Mouse (Mus musculus) stomach, postnatal 0 days (tissue): Measurements from ENCODE around the gene Olfr1440.

Source experiments
- CTCF ChIP-seq: IDR thresholded peaks from 2 replicates; pipeline ENCODE4 v1.5.1; 2016; ENCODE audit warnings: antibody characterized with exemption, low read depth, mild to moderate bottlenecking, moderate library complexity
- EP300 ChIP-seq: optimal IDR thresholded peaks from 2 replicates; pipeline ENCODE3; 2016; ENCODE audit warnings: antibody characterized with exemption

- TF ChIP-seq CTCF (no peak), EP300 (no peak)
These were observed 52.5 kb downstream of the Olfr1440 start for GRCm38 (mm10) chr19:12439581-12439980.
